Mouse (Mus musculus) cerebellum, adult 2 months (tissue): ENCODE measurements around the gene Inip.

Experiments
- CTCF ChIP-seq: fragments of 200-500 bp; IDR thresholded peaks from 2 replicates; pipeline ENCODE4 v1.5.1; 2011; ENCODE audit warnings: low read depth, mild to moderate bottlenecking, control low read depth, low read length, moderate library complexity, borderline replicate concordance; ENCODE audit not compliant: insufficient read depth
- POLR2A ChIP-seq: fragments of 200-500 bp; IDR thresholded peaks from 2 replicates; pipeline ENCODE4 v1.6.1; 2011; ENCODE audit warnings: low read length, control low read depth, borderline replicate concordance; ENCODE audit not compliant: insufficient read depth

- TF ChIP-seq POLR2A (no peak), CTCF (no peak)
These were observed 72.5 kb downstream of the Inip start for GRCm38 (mm10) chr4:59728839-59729238.
